Mouse (Mus musculus) liver (tissue): ENCODE measurements around the gene Ntn1.
A peak's percentile ranks its signal among the peaks of the same experiment; 100 is the strongest.

Experiments used
- DNase-seq: peaks from one replicate; pipeline ENCODE4 v3.0.0-alpha.2; 2020; ENCODE audit warnings: mixed read lengths

The Ntn1 gene

DNA sequence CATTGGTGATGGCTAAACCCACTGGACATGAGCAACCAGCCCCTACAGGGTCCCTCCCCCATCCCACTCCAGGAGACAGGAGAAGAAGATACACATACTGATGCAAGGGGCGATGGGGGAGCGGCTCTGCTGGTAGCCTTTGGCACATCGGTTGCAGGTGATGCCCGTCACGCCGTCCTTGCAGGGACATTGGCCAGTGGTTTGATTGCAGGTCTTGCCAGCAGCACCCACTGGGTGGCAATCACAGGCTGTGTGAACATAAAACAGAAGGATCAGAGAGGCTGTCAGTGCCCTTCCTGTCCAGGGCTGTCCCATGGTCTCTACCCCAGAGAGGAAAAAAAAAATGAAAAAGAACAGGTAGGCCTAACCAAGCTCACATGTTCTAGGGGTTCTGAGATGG is 140.2 kb downstream of the Ntn1 start:
- DNase-seq = no peak

DNA sequence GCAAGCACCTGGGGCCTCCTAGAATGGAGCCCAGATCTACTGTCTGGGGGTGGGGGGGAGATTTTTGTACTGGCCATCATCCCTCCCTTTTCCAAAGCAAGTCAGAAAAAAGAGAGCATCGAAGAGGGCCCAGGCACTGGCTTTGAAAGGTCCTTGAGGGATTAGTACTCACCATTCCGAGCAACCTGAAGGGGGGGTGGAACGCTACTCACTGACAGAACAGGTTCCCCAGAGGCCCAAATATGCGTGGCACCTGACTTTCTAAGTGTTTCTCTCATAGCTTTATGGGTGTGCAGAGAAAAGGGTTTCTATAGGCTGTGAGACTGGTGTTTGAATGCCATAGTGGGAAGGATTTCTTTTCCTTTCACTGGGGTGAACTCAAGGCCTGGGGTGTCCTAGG is 142.1 kb downstream of the Ntn1 start:
- DNase-seq = no peak

GRCm38 (mm10) chr11:68253531-68253930 is 147.1 kb downstream of the Ntn1 start:
- DNase-seq = no peak

- no peak for DNase-seq
Observed at GRCm38 (mm10) chr11:68250106-68250505, 150.5 kb downstream of the Ntn1 start.

DNA sequence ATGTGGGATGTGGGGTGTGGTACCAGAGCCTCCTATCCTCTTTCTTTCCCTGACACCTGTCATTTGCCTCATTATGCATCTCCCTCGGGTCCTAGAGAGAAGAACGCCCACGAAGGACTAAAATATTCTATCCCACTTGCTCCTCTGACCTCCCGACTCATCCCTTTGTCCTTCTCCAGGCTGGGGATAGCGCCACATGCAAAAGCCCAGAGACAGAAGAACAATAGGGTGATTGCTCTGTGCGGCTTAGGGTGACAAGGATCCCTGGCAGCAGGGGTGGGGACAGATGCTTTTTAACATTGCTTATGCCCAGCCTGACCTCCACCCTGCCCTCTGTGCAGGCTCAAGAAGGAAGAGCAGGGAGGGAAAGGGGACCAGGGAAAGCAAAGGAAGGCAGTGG is 152.7 kb downstream of the Ntn1 start:
- DNase-seq = no peak

- no peak for DNase-seq
Observed at GRCm38 (mm10) chr11:68244992-68245261, 155.7 kb downstream of the Ntn1 start.

DNA sequence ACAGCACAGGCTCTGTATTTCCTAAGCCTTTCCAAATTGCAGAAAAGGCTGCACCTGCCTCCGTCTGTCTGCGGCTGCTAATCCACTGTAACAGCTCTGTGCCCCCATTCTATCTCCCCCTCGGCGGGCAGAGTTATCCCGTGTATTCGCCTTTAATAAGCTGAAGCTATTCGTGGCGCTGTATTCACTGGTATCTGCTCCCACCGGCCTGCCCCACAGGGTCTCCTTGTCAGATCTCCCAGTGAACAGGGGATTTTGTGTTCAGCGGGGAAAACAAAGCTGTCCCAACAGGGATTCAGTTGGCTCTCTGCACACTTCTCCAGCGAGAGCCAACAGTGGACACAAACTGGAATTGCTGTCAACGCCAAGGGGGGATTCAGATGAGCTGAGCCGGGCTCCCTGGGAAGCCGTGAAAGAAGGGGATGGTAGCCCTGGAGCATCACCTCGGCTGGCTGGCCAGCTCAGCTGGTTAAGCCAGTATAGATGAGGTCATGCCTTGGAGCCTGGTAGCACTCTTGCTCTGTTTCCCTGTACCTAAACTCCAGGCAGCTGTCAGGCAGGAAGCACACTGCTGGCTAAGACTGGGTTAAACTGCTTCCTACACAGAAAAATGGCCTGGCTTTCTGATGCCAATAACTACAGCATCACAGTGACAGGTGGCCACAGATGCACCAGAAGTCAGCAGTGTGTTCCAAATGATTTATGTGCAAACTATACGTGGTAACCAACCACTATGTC is 156.2 kb downstream of the Ntn1 start:
- no peak for DNase-seq

DNA sequence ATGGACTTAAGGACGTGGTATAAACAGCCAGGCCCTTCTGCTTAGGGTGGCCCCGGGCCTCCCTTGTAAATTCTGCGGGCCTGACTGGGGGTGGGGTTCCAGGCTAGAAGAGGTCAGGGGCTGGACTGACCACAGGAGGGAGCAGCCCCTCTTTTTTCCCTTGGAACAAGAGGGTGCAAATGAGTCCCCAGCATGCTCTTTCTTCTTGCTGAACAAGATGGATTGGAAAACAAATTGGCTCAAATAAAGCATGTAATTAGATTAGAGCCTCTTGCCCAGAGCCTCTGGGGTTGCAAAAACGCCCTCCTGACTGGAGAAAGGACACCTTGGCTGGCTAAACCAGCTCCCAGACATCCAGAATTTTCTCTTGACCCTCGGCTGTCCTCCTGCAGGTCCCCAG is 160.9 kb downstream of the Ntn1 start:
- no peak for DNase-seq

DNA sequence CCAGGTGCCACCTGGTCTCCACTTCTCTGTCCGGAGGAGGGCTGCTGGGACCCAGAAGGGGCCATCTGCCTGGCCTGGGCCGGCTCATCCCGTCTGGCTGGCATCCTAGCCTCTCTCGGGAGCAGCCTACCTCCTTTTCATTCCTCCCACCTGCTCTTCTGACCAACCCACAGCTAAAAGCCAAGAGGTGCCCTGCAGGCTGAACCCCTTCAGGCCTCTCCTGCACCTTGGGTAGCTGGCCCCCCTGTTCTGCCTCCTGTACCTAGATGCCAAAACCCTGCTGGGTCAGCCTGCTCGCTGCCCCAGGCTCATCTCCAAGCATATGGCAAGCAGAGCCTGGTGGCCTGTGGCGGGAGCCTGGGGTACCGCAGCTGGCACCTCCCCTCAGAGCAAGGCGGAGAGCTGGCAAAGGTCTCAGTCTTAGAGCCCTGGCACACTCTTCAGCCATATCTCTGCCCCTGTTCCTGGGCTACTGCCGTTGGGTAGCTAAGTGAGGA is 167.1 kb downstream of the Ntn1 start:
- no peak for DNase-seq

DNA sequence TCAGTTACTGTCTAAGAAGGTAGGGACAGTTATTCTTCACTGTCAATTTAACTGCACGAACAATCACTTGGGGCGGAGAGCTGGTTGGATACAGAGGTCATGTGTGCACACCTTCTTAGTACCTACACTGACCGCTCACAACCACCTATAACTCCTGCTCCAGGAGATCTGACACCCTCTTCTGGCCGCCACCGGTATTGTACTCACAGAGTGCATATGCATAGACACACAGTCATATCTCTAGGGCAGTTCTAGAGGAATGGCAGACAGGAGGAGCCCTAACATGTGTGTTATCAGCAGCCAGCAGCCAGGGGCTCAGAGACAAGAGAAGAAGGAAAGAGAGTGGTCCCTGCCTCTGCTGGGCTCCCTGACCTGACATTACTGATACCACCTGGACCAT is 169.1 kb downstream of the Ntn1 start:
- DNase-seq = no peak

DNA sequence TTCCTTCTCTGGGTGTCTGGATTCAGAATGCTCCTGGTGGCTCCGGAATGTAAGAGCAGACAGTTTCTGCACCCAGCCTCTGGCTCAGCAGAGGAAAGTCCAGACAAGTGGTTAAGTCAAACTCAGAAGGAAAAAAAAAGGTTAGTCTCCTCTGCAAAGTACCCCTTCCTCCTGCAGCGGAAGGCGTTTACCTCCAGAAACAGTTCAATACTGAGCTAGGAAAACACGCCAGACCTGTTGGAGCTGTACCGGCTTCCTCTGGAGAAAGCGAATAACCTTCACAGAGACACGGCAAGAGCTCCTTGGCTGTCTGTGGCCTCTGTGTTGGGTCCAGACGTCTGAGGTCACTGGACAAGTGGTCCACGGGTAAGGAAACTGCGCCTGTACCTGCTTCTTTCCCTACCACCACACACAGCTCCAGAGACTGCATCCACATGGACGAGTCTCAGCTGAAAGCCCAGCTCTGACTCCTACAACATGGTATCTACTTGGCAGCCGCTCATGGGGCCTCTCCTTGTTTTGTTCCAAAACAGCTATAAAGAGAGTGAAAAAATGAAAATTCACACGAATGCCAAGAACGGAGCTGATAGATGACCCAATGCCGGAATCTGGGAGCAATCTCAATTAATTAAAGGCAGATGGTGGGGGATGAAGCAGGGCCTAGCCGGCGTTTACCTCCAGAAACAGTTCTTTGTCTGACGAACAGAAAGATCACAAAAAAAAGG is 171.5 kb downstream of the Ntn1 start:
- DNase-seq = no peak

GRCm38 (mm10) chr11:68227837-68228236 is 172.8 kb downstream of the Ntn1 start:
- DNase-seq = no peak

DNA sequence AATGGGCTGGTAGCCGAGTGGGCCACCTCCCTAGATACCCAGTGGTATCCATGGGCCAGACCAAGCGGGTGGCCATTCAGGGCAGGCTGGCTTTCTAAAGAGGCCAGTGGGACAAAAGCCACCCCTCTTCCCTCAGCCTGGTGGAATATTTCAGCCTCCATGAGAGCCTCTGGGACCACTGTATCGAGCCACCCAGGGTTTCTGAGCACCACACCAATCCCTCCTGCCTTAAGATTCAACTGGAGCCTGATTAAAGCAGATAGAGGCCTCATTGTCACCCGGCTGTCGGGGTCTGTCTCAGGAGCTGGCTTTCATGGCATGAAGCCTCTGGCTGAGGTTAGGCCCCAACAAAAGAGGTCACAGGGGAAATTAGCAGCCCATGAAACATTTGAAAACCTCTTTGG is 174.0 kb downstream of the Ntn1 start:
- no peak for DNase-seq

- no peak for DNase-seq
Observed at GRCm38 (mm10) chr11:68223143-68223542, 177.5 kb downstream of the Ntn1 start.

DNA sequence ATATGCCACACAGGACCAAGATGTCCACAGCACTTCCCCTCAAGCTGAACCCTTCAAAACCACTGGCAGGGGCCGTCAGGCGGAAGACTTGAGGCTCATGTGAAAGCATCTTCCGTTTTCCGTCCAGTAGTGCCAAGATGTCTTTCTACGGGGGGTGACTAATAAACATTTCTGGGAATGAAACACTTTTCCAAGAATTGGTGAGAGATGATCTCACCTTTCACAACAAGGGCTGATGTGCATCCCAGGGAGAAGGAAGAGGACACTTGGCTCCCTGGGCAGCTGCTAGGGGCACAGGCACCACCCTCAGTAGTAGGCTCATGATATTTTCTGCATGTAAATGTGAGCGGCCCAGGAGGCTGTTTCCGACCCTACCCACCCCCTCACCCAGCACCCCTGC is 178.4 kb downstream of the Ntn1 start:
- DNase-seq = no peak

- no peak for DNase-seq
Observed at GRCm38 (mm10) chr11:68220733-68221132, 179.9 kb downstream of the Ntn1 start.

DNA sequence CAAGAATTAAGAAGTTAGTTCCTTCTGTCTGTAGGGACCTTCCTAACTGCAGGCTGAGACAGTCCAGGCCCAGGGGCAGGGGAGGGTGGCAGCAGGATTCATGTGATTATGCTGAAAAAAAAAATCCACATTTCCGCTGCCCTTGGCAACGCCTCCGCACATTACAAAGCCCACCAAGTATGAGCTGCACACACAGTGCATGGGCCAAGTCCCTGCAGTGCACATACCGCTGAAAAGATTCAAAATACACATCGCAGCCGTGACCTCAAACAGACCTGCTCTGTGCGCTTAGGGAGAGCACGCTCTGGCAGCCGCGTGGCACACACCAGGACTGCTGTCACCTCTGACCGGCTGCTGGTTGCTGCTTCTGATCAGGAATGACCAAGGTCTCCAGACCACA is 184.6 kb downstream of the Ntn1 start:
- no peak for DNase-seq

DNA sequence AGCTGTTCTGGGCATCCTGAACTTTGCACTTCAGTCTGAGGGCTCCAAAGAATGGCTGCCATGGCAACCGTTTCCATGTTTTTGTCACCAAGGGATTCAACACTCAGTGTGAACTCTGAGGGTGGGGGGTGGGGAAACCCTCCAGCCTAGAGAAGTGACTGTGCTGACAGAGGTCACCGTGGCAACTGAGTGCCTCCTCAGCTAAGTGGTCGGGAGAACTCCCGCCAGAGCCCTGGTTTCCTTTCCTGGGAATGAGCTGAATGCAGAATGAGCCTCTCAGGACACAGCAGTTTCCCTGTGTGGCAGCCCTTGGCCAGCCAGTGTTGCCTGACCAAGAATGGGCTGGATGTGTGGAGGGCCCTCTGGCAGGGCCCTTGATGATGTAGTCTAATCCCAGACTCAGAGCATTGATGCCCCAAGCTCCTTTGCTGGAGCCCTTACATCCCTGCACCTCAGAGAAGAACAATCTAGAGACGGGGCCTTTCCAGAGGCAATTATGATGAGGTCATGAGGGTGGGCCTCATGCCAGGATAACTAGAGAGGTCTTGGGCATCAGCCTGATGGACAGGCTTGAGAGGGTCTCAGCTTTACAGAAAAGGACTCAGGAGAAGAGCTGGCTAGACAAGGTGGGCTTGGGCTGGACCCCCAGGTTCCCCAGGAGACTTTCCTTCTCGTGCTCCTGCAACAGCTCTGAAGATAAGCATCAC is 185.3 kb downstream of the Ntn1 start:
- no peak for DNase-seq

GRCm38 (mm10) chr11:68214496-68215205 is 186.0 kb downstream of the Ntn1 start:
- no peak for DNase-seq

- no peak for DNase-seq
Observed at GRCm38 (mm10) chr11:68213896-68214295, 186.7 kb downstream of the Ntn1 start.

- peak; percentile 32 for DNase-seq
Observed at GRCm38 (mm10) chr11:68211924-68212578, 188.6 kb downstream of the Ntn1 start.

GRCm38 (mm10) chr11:68210714-68211113 is 189.9 kb downstream of the Ntn1 start:
- no peak for DNase-seq

- DNase-seq = no peak
Observed at GRCm38 (mm10) chr11:68209506-68209905, 191.1 kb downstream of the Ntn1 start.
